Mouse (Mus musculus): ENCODE data around the gene Itih2. TPM values are rescaled to one million over a fixed set of nuclear protein-coding genes. Genes with fewer than 3 reads are reported as not detected.

Gene Itih2
- total and polyA plus RNA-seq, 2 experiments, result 409 to 677 TPM

DNA sequence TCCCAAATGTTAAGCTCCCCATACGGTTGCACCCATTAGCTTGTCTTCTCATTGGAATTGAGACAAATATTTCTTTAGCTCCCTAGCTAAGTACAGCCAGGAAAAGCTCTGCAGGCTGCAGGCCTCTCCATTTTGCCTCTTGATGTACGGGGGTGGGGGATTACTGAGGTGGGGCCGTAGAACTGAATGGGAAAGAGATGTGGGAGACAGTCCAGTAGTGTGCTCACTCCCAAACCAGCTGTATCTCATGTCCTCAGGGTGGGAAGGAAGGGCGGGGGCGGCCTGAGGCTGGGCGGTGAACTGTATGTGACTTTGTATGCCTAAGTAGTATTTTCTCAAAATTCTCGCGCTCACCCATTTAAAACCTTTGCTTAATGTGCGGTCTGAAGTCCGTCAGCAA, 26.0 kb upstream of the Itih2 start:
- H3K79me2 ChIP-seq (ENCODE audit: control insufficient read depth, insufficient read depth, low read length), result no peaks in the 10 kb centered on the region
- no peak overlapping the region for H3K4me3 ChIP-seq (ENCODE audit: insufficient read depth, low read depth, low read length)
- H3K36me3 ChIP-seq (ENCODE audit: control insufficient read depth, insufficient read depth, low read length), result no peaks in the 10 kb centered on the region
- H3K27me3 ChIP-seq (ENCODE audit: control insufficient read depth, insufficient read depth, low read length), result no peaks in the 10 kb centered on the region
- 89% methylated on average over 10 of the region's 10 CpGs for WGBS
- no peak overlapping the region for H3K27ac ChIP-seq (replicated peaks; ENCODE audit: insufficient read depth, low read depth, low read length)
- DNase-seq (ENCODE audit: extremely low read depth, low read depth, low spot score), result no peak
- no peak for TF ChIP-seq POLR2A (IDR thresholded peaks at IDR 0.05; ENCODE audit: extremely low read depth, insufficient read depth, low read length)
- TF ChIP-seq CTCF (IDR thresholded peaks at IDR 0.05; ENCODE audit: low read depth, low read length), result no peak
- 0 out of 2 replicates have a peak, but pooled peaks cover 2% of the 10 kb centered on the region for H3K4me1 ChIP-seq (ENCODE audit: control insufficient read depth, insufficient read depth, low read length)
- no peak overlapping the region for H3K9ac ChIP-seq (ENCODE audit: low read depth, low read length)

DNA sequence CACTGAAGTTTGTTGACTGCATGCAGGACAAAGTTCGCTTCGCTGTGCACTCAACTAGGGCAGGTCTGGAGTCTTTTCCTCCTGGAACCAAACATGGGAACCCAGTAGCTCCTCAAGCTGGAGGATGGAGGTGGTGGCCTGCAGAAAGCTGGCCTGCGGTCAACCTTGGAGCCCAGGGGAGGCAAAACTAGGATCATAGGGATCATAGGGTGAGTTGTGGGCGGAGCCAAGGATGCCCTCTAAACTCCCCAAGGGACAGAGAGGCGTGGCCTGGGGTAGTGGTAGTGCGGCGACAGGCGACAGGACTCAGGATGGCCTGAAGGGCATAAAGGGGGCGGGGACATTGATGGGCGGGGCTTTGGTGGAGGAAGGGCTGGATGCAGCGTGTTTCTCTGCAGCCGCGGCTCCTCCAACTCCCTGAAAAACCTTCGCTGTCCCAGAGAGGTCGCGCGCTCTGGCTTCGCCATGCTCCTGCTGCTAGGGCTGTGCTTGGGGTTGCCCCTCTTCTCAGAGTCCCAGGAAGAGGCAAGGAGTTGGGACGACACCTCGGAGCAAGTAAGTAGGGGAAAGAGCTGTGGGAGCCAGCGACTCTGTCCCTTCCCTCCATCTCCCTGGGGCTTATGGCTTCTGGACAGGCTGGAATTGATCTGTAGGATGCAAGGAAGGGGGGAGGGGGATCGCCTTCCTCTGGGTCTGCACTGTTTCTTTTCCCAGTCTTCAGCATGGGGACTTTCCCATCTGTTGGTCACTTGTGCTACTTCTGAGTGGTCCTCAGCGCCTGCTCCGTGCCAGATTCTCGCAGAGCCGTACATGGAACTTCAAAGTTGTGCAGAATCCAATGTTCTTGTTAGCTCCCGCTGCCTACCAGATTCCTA, 22.2 kb upstream of the Itih2 start, which contains the start of gene Itih5:
Itih5 (plus strand) TSS at position 371 of the 875 bp plus-strand sequence.
- Histone ChIP-seq H3K27me3 (ENCODE audit: control insufficient read depth, insufficient read depth, low read length) (no peaks in the 10 kb centered on the region), H3K9ac (ENCODE audit: low read depth, low read length) (peak within 1 kb of the TSS; percentile 4; the same call in 1 of the 2 replicates), H3K79me2 (ENCODE audit: control insufficient read depth, insufficient read depth, low read length) (no peaks in the 10 kb centered on the region), H3K4me3 (ENCODE audit: insufficient read depth, low read depth, low read length) (peak within 1 kb of the TSS; percentile 51), H3K36me3 (ENCODE audit: control insufficient read depth, insufficient read depth, low read length) (no peaks in the 10 kb centered on the region), H3K4me1 (ENCODE audit: control insufficient read depth, insufficient read depth, low read length) (0 out of 2 replicates have a peak, but pooled peaks cover 2% of the 10 kb centered on the region), H3K27ac (replicated peaks; ENCODE audit: insufficient read depth, low read depth, low read length) (peak within 1 kb of the TSS; percentile 33)
- peak; percentile 73 for DNase-seq (ENCODE audit: extremely low read depth, low read depth, low spot score)
- TF ChIP-seq CTCF (IDR thresholded peaks at IDR 0.05; ENCODE audit: low read depth, low read length) (no peak), POLR2A (IDR thresholded peaks at IDR 0.05; ENCODE audit: extremely low read depth, insufficient read depth, low read length) (no peak)
- 3% methylated on average over 27 of the region's 27 CpGs for WGBS

DNA sequence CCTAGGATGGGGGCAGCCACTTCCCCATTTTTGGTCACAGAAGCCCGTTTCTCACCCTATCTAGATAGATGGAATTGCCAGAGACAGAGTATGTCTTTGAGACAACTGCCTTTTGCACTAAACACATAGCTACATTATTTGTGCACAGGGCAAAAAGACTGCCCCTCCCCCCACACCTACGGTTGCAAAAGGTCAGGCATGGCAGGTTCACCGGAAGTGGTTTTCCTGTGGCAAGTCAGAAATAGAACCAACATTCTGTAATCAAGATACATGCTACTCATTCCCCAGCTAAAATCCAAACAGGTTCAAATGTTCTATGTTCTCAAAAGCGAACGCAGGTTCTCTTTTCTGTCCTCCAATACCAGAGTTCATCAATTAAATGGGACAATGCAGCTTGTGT, 21.4 kb upstream of the Itih2 start:
- Histone ChIP-seq H3K27me3 (ENCODE audit: control insufficient read depth, insufficient read depth, low read length) (no peaks in the 10 kb centered on the region), H3K4me1 (ENCODE audit: control insufficient read depth, insufficient read depth, low read length) (0 out of 2 replicates have a peak, but pooled peaks cover 2% of the 10 kb centered on the region), H3K27ac (replicated peaks; ENCODE audit: insufficient read depth, low read depth, low read length) (peak overlapping the region; percentile 33; the same call in 1 of the 2 replicates), H3K9ac (ENCODE audit: low read depth, low read length) (no peak overlapping the region), H3K36me3 (ENCODE audit: control insufficient read depth, insufficient read depth, low read length) (no peaks in the 10 kb centered on the region), H3K79me2 (ENCODE audit: control insufficient read depth, insufficient read depth, low read length) (no peaks in the 10 kb centered on the region), H3K4me3 (ENCODE audit: insufficient read depth, low read depth, low read length) (no peak overlapping the region)
- TF ChIP-seq CTCF (IDR thresholded peaks at IDR 0.05; ENCODE audit: low read depth, low read length), result no peak
- TF ChIP-seq POLR2A (IDR thresholded peaks at IDR 0.05; ENCODE audit: extremely low read depth, insufficient read depth, low read length), result no peak
- WGBS, result 42% methylated on average over 5 of the region's 5 CpGs
- DNase-seq (ENCODE audit: extremely low read depth, low read depth, low spot score), result no peak

DNA sequence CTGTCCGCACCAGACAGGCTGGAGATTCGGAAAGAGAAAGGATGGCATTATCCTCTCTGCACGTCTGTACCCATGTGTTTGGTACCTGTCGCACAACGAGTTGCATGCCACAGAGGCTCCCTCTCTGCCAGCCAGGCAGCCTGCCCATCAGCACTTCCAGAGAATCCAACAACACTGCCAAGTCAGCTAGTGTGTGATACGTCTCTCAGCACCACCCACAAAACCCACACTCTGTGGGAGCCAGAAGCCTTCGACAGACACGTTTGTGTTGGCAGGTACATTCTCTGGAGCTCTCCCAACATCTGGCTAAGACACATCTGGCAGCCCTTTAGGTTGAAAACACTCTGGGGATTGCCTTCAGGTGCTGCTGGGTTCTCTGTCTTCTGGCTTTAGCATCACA, 16.0 kb upstream of the Itih2 start:
- H3K36me3 ChIP-seq (ENCODE audit: control insufficient read depth, insufficient read depth, low read length), result no peaks in the 10 kb centered on the region
- H3K27me3 ChIP-seq (ENCODE audit: control insufficient read depth, insufficient read depth, low read length), result no peaks in the 10 kb centered on the region
- no peak overlapping the region for H3K27ac ChIP-seq (replicated peaks; ENCODE audit: insufficient read depth, low read depth, low read length)
- no peaks in the 10 kb centered on the region for H3K4me1 ChIP-seq (ENCODE audit: control insufficient read depth, insufficient read depth, low read length)
- 35% methylated on average over 8 of the region's 8 CpGs for WGBS
- TF ChIP-seq CTCF (IDR thresholded peaks at IDR 0.05; ENCODE audit: low read depth, low read length) (no peak), POLR2A (IDR thresholded peaks at IDR 0.05; ENCODE audit: extremely low read depth, insufficient read depth, low read length) (no peak)
- no peak overlapping the region for H3K9ac ChIP-seq (ENCODE audit: low read depth, low read length)
- no peak overlapping the region for H3K4me3 ChIP-seq (ENCODE audit: insufficient read depth, low read depth, low read length)
- H3K79me2 ChIP-seq (ENCODE audit: control insufficient read depth, insufficient read depth, low read length), result no peaks in the 10 kb centered on the region
- peak; percentile 69 for DNase-seq (ENCODE audit: extremely low read depth, low read depth, low spot score)

DNA sequence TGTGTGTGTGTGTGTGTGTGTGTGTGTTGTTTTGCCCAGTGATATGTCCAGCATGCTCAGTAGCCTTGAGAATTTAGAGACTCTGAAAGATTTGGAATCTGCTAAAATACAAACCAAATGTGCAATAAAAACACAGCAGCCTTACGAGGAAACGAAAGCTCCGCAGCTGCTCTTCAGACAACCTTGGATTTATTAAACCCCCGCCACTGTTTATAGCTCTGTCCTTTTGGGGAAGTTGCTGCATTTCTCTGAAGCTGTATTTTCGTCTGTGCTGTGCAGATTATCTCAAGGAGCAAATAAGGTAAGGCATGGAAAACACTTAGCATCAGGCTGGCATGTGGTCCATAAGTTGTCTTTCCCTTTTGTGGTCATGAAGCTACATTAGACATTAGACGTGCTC, 14.3 kb upstream of the Itih2 start:
- no peak overlapping the region for H3K4me3 ChIP-seq (ENCODE audit: insufficient read depth, low read depth, low read length)
- H3K36me3 ChIP-seq (ENCODE audit: control insufficient read depth, insufficient read depth, low read length), result no peaks in the 10 kb centered on the region
- H3K79me2 ChIP-seq (ENCODE audit: control insufficient read depth, insufficient read depth, low read length), result no peaks in the 10 kb centered on the region
- no peak overlapping the region for H3K9ac ChIP-seq (ENCODE audit: low read depth, low read length)
- 80% methylated on average over 6 of the region's 6 CpGs for WGBS
- no peak for DNase-seq (ENCODE audit: extremely low read depth, low read depth, low spot score)
- H3K4me1 ChIP-seq (ENCODE audit: control insufficient read depth, insufficient read depth, low read length), result no peaks in the 10 kb centered on the region
- H3K27me3 ChIP-seq (ENCODE audit: control insufficient read depth, insufficient read depth, low read length), result no peaks in the 10 kb centered on the region
- H3K27ac ChIP-seq (replicated peaks; ENCODE audit: insufficient read depth, low read depth, low read length), result no peak overlapping the region
- no peak for TF ChIP-seq POLR2A (IDR thresholded peaks at IDR 0.05; ENCODE audit: extremely low read depth, insufficient read depth, low read length)
- TF ChIP-seq CTCF (IDR thresholded peaks at IDR 0.05; ENCODE audit: low read depth, low read length), result no peak
